Mouse (Mus musculus) intestine, embryonic 16.5 days (tissue): ENCODE measurements around the gene Lpin2. TPM values are rescaled to one million over a fixed set of nuclear protein-coding genes. Genes with fewer than 3 reads are reported as not detected.
A peak's percentile ranks its signal among the peaks of the same experiment; 100 is the strongest.

Source experiments
- ATAC-seq: fragments of 200-750 bp; cut with Nextera tagmentation; 2 replicates; pipeline ENCODE4 v1.8.0; 2017; ENCODE audit warnings: moderate TSS enrichment, moderate library complexity
- H3K27ac ChIP-seq: fragments of 300-500 bp; sonication (generic); 2 replicates; pipeline ENCODE4 v1.5.1; 2014; ENCODE audit warnings: mild to moderate bottlenecking, low read length
- H3K27me3 ChIP-seq: fragments of 300-500 bp; sonication (generic); replicated peaks from 2 replicates; pipeline ENCODE4 v1.6.1; 2014; ENCODE audit warnings: low read length, control low read depth, mixed read lengths; ENCODE audit not compliant: control insufficient read depth, insufficient read depth
- H3K36me3 ChIP-seq: fragments of 300-500 bp; sonication (generic); 2 replicates; pipeline ENCODE4 v1.6.1; 2014; ENCODE audit warnings: low read length, control low read depth; ENCODE audit not compliant: control insufficient read depth, insufficient read depth
- H3K4me1 ChIP-seq: fragments of 300-500 bp; sonication (generic); 2 replicates; pipeline ENCODE4 v1.6.1; 2014; ENCODE audit warnings: low read length, control low read depth, mixed read lengths; ENCODE audit not compliant: control insufficient read depth, insufficient read depth
- H3K4me2 ChIP-seq: fragments of 300-500 bp; sonication (generic); 2 replicates; pipeline ENCODE4 v1.6.1; 2014; ENCODE audit warnings: low read depth, low read length, control low read depth
- H3K4me3 ChIP-seq: fragments of 300-500 bp; sonication (generic); 2 replicates; pipeline ENCODE4 v1.5.1; 2014; ENCODE audit warnings: mild to moderate bottlenecking, low read length
- H3K9ac ChIP-seq: fragments of 300-500 bp; sonication (generic); 2 replicates; pipeline ENCODE4 v1.6.1; 2014; ENCODE audit warnings: low read depth, low read length
- H3K9me3 ChIP-seq: fragments of 300-500 bp; sonication (generic); 2 replicates; pipeline ENCODE4 v1.6.1; 2016; ENCODE audit warnings: low read length, control low read depth; ENCODE audit not compliant: control insufficient read depth
- WGBS: fragments of 180-500 bp; shearing (Covaris S2); extraction: QIAGEN DNeasy Blood & Tissue Kit; methylation state at CpG from one replicate; pipeline ENCODE4 v1.1.7; 2014; 5-methylcytosine and 5-hydroxymethylcytosine counted together
- polyA plus RNA-seq: library from polyadenylated mRNA; unstranded; fragments of >200 nt; fragmentation: Nextera tagmentation; extraction: Ambion mirVana; gene quantifications from 2 replicates; pipeline ENCODE4 v1.2.1, GENCODE M21; 2015

Lpin2 gene
- polyA plus RNA-seq, result 19.2 and 22.7 TPM in 2 replicates

- Histone ChIP-seq H3K4me2 (peak within 1 kb of the TSS; percentile 80), H3K36me3 (no peaks in the 10 kb centered on the region), H3K27me3 (no peaks in the 10 kb centered on the region), H3K9ac (peak within 1 kb of the TSS; percentile 53), H3K9me3 (no peaks in the 10 kb centered on the region), H3K4me1 (peaks cover 29% of the 10 kb centered on the region), H3K4me3 (peak within 1 kb of the TSS; percentile 86), H3K27ac (peak within 1 kb of the TSS; percentile 43)
- 26% methylated on average over 6 of the region's 6 CpGs for WGBS
- no peak for ATAC-seq
Measured at GRCm38 (mm10) chr17:71182211-71182721, at the start of gene Lpin2. Gene Lpin2 (plus strand): TSS chr17:71182560.

GRCm38 (mm10) chr17:71132856-71133439 is 49.4 kb upstream of the Lpin2 start:
- H3K36me3 ChIP-seq, result no peaks in the 10 kb centered on the region
- WGBS, result 81% methylated on average over 11 of the region's 11 CpGs
- H3K27me3 ChIP-seq, result no peaks in the 10 kb centered on the region
- H3K4me2 ChIP-seq, result no peak overlapping the region
- no peak overlapping the region for H3K27ac ChIP-seq
- no peak overlapping the region for H3K4me3 ChIP-seq
- no peaks in the 10 kb centered on the region for H3K9me3 ChIP-seq
- ATAC-seq, result no peak
- H3K4me1 ChIP-seq, result peaks cover 4% of the 10 kb centered on the region
- H3K9ac ChIP-seq, result no peak overlapping the region

GRCm38 (mm10) chr17:71134441-71134955 is 47.9 kb upstream of the Lpin2 start:
- no peak overlapping the region for H3K4me2 ChIP-seq
- WGBS, result 91% methylated on average over 3 of the region's 3 CpGs
- no peaks in the 10 kb centered on the region for H3K36me3 ChIP-seq
- H3K27ac ChIP-seq, result no peak overlapping the region
- H3K27me3 ChIP-seq, result no peaks in the 10 kb centered on the region
- H3K9ac ChIP-seq, result no peak overlapping the region
- H3K4me1 ChIP-seq, result peaks cover 3% of the 10 kb centered on the region
- no peaks in the 10 kb centered on the region for H3K9me3 ChIP-seq
- no peak for ATAC-seq
- no peak overlapping the region for H3K4me3 ChIP-seq

GRCm38 (mm10) chr17:71135108-71135507 is 47.3 kb upstream of the Lpin2 start:
- Histone ChIP-seq H3K4me1 (peaks cover 3% of the 10 kb centered on the region), H3K9me3 (no peaks in the 10 kb centered on the region), H3K36me3 (no peaks in the 10 kb centered on the region), H3K9ac (no peak overlapping the region), H3K4me2 (no peak overlapping the region), H3K27ac (no peak overlapping the region), H3K27me3 (no peaks in the 10 kb centered on the region), H3K4me3 (no peak overlapping the region)
- ATAC-seq, result no peak
- WGBS, result 49% methylated on average over 5 of the region's 5 CpGs

- 86% methylated on average over 5 of the region's 5 CpGs for WGBS
- no peak overlapping the region for H3K27ac ChIP-seq
- H3K27me3 ChIP-seq, result no peaks in the 10 kb centered on the region
- ATAC-seq, result no peak
- H3K4me1 ChIP-seq, result no peaks in the 10 kb centered on the region
- no peaks in the 10 kb centered on the region for H3K36me3 ChIP-seq
- H3K4me2 ChIP-seq, result no peak overlapping the region
- no peak overlapping the region for H3K4me3 ChIP-seq
- H3K9me3 ChIP-seq, result no peaks in the 10 kb centered on the region
- no peak overlapping the region for H3K9ac ChIP-seq
Measured at GRCm38 (mm10) chr17:71135866-71136265, 46.5 kb upstream of the Lpin2 start.

- no peak overlapping the region for H3K4me2 ChIP-seq
- ATAC-seq, result no peak
Measured at GRCm38 (mm10) chr17:71136384-71137333, 45.7 kb upstream of the Lpin2 start.

GRCm38 (mm10) chr17:71137334-71137721 is 45.0 kb upstream of the Lpin2 start:
- Histone ChIP-seq H3K36me3 (no peaks in the 10 kb centered on the region), H3K4me3 (no peak overlapping the region), H3K4me1 (no peaks in the 10 kb centered on the region), H3K27me3 (no peaks in the 10 kb centered on the region), H3K4me2 (no peak overlapping the region), H3K9me3 (no peaks in the 10 kb centered on the region), H3K27ac (no peak overlapping the region), H3K9ac (no peak overlapping the region)
- ATAC-seq, result no peak
- WGBS, result 76% methylated on average over 2 of the region's 2 CpGs

More at GRCm38 (mm10) chr17:71136384-71137333, 45.7 kb upstream of the Lpin2 start:
- H3K27ac ChIP-seq, result no peak overlapping the region
- H3K4me1 ChIP-seq, result no peaks in the 10 kb centered on the region
- no peaks in the 10 kb centered on the region for H3K9me3 ChIP-seq
- H3K4me3 ChIP-seq, result no peak overlapping the region
- H3K27me3 ChIP-seq, result no peaks in the 10 kb centered on the region
- no peaks in the 10 kb centered on the region for H3K36me3 ChIP-seq
- H3K9ac ChIP-seq, result no peak overlapping the region
- 61% methylated on average over 16 of the region's 16 CpGs for WGBS

GRCm38 (mm10) chr17:71142068-71142467 is 40.3 kb upstream of the Lpin2 start:
- Histone ChIP-seq H3K4me3 (no peak overlapping the region), H3K27me3 (no peaks in the 10 kb centered on the region), H3K9me3 (no peaks in the 10 kb centered on the region), H3K4me1 (no peaks in the 10 kb centered on the region), H3K27ac (no peak overlapping the region), H3K36me3 (no peaks in the 10 kb centered on the region), H3K9ac (no peak overlapping the region), H3K4me2 (no peak overlapping the region)
- WGBS, result 76% methylated on average over 4 of the region's 4 CpGs
- no peak for ATAC-seq

GRCm38 (mm10) chr17:71143155-71143554 is 39.2 kb upstream of the Lpin2 start:
- Histone ChIP-seq H3K4me1 (no peaks in the 10 kb centered on the region), H3K27ac (no peak overlapping the region), H3K4me3 (no peak overlapping the region), H3K4me2 (no peak overlapping the region), H3K27me3 (no peaks in the 10 kb centered on the region), H3K36me3 (no peaks in the 10 kb centered on the region), H3K9ac (no peak overlapping the region), H3K9me3 (no peaks in the 10 kb centered on the region)
- no peak for ATAC-seq
- WGBS, result 80% methylated on average over 4 of the region's 4 CpGs
